Mouse (Mus musculus): ENCODE measurements around the gene Smpd3. TPM values are rescaled to one million over a fixed set of nuclear protein-coding genes. Genes with fewer than 3 reads are reported as not detected.

The Smpd3 gene
- polyA plus RNA-seq, 1 experiment from 2014 or later, result 1.0 TPM

DNA sequence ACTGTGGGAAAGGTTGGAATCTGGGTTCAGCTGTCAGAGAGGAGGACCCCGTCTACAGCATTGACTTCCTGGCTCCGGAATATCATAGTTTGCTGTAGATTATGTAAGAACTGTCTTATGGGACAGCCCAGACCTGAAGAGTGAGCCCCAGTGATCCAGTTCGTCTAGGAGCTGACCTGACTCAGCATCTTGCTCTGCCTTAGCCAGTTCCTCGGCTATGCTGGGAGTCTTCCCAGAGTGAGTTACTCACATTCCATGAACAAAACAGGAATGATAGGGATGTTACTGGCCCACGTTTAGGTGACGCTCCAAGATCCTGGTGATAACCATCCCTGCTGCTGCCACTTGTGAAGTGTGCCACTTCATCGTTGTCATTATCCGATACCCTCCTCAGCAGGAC lies 25.5 kb upstream of the Smpd3 start:
- ATAC-seq (ENCODE audit: low FRiP score, low TSS enrichment), result no peak
- Histone ChIP-seq H3K4me3 (ENCODE audit: low read length) (no peak overlapping the region), H3K36me3 (ENCODE audit: insufficient read depth, low read length) (no peaks in the 10 kb centered on the region), H3K4me1 (ENCODE audit: insufficient read depth, low read length) (no peaks in the 10 kb centered on the region), H3K9ac (replicated peaks; ENCODE audit: low read length) (no peak overlapping the region), H3K27ac (ENCODE audit: low read length) (no peak overlapping the region), H3K27me3 (ENCODE audit: insufficient read depth, low read length) (no peaks in the 10 kb centered on the region), H3K4me2 (replicated peaks; ENCODE audit: low read depth, low read length) (no peak overlapping the region), H3K9me3 (ENCODE audit: low read length) (0 out of 2 replicates have a peak, but pooled peaks cover under 1% of the 10 kb centered on the region)
- 83% methylated on average over 8 of the region's 8 CpGs for WGBS

DNA sequence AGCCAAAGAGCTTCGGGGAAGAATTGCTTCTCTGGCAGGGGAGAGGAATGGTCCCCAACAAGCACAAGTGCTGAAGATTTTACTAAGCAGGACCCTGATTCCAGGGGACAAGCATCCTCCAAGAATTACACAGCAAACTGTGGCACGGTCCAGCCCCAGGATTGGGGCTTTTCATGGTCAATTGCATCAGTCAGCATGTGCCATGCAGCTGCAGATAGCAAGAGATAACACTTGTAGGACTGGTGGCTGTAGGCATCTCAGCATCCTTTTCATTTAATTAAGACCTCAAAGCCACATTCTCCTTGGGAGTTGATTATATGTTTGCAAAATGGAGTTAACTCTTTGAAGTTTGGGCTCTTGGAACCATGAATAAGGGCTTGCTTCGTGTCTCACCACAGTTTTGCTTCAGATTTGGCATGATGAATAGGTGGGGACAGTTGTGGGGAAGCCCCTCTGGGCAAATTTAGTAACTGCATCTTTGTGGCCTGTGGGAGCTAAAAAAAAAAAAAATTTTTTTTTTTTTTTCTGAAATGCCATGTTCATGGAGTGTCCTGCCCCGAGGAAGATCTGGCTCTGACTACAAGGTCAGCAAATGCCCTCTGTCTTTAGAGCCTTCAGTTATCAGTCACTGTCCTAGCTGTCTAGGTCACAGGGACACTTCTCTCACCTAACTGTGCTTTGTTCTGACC lies 22.0 kb upstream of the Smpd3 start:
- Histone ChIP-seq H3K9me3 (ENCODE audit: low read length) (no peaks in the 10 kb centered on the region), H3K4me3 (ENCODE audit: low read length) (no peak overlapping the region), H3K36me3 (ENCODE audit: insufficient read depth, low read length) (no peaks in the 10 kb centered on the region), H3K4me2 (replicated peaks; ENCODE audit: low read depth, low read length) (no peak overlapping the region), H3K27me3 (ENCODE audit: insufficient read depth, low read length) (no peaks in the 10 kb centered on the region), H3K9ac (replicated peaks; ENCODE audit: low read length) (no peak overlapping the region), H3K27ac (ENCODE audit: low read length) (no peak overlapping the region), H3K4me1 (ENCODE audit: insufficient read depth, low read length) (no peaks in the 10 kb centered on the region)
- ATAC-seq (ENCODE audit: low FRiP score, low TSS enrichment), result no peak
- WGBS, result 66% methylated on average over 4 of the region's 4 CpGs

DNA sequence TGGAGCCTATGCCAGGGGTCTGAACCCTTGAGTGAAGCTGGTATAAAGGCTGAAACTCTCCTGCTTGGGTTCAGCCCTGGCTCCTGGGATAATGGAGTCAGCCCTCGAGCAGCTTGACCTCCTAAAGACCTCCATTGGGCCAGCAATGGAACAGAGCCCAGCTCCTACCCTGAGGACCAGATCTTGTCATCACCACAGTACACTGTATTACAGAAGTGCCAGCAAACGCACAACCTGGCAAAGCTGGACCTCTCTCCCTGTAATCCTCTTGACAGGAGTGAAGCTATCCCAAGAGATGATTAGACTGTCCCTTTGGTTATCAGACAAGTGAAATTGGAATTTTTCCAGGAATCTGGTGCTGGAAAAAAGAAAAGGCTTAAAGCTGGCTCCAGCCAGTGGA lies 13.3 kb upstream of the Smpd3 start:
- ATAC-seq (ENCODE audit: low FRiP score, low TSS enrichment), result no peak
- Histone ChIP-seq H3K4me3 (ENCODE audit: low read length) (no peak overlapping the region), H3K9me3 (ENCODE audit: low read length) (no peaks in the 10 kb centered on the region), H3K27me3 (ENCODE audit: insufficient read depth, low read length) (no peaks in the 10 kb centered on the region), H3K9ac (replicated peaks; ENCODE audit: low read length) (no peak overlapping the region), H3K4me2 (replicated peaks; ENCODE audit: low read depth, low read length) (no peak overlapping the region), H3K36me3 (ENCODE audit: insufficient read depth, low read length) (no peaks in the 10 kb centered on the region), H3K4me1 (ENCODE audit: insufficient read depth, low read length) (no peaks in the 10 kb centered on the region), H3K27ac (ENCODE audit: low read length) (no peak overlapping the region)
- 62% methylated on average over 2 of the region's 2 CpGs for WGBS

DNA sequence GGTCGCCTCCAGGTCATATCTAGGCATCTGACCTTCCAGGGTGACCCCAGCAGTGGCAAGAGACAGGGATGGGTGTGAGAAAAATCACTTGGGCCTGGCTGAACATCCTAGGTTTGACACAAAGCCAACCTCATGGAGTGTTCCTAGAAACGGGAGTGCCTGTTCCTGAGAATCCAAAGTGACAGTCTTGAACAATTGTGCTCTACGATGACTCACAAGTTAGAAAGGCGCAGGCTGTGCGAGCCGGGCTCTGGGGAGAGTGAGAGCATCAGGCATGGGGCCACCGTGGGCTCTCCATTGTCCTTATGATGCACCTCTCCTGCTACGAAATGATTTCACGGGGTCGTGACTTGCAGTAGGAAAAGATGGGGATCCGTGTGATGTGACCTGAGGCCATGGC lies 11.6 kb upstream of the Smpd3 start:
- no peaks in the 10 kb centered on the region for H3K36me3 ChIP-seq (ENCODE audit: insufficient read depth, low read length)
- no peaks in the 10 kb centered on the region for H3K4me1 ChIP-seq (ENCODE audit: insufficient read depth, low read length)
- H3K27me3 ChIP-seq (ENCODE audit: insufficient read depth, low read length), result no peaks in the 10 kb centered on the region
- H3K9ac ChIP-seq (replicated peaks; ENCODE audit: low read length), result no peak overlapping the region
- H3K27ac ChIP-seq (ENCODE audit: low read length), result no peak overlapping the region
- no peaks in the 10 kb centered on the region for H3K9me3 ChIP-seq (ENCODE audit: low read length)
- no peak for ATAC-seq (ENCODE audit: low FRiP score, low TSS enrichment)
- no peak overlapping the region for H3K4me2 ChIP-seq (replicated peaks; ENCODE audit: low read depth, low read length)
- H3K4me3 ChIP-seq (ENCODE audit: low read length), result no peak overlapping the region
- 66% methylated on average over 11 of the region's 11 CpGs for WGBS

DNA sequence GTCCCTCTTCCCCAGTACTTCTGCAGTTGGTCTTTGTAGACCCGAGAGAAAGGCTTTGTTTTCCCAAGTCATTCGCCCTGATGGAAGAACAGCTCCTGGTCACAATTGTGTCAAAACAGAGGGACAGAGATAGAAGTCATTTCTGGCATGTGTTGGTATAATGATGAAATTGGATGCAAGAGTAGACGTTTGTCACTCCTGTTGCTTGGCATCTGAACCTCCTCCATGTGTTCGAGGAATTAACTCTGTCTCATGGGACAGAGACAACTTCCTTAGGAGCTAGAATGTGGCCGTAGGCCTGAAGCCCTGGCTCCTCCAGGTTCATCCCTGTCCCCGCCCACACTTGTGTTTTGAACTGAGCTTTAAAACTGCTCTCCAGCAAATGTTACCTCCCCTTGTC lies 8.3 kb upstream of the Smpd3 start:
- no peak overlapping the region for H3K4me3 ChIP-seq (ENCODE audit: low read length)
- WGBS, result 61% methylated on average over 6 of the region's 6 CpGs
- ATAC-seq (ENCODE audit: low FRiP score, low TSS enrichment), result no peak
- no peaks in the 10 kb centered on the region for H3K27me3 ChIP-seq (ENCODE audit: insufficient read depth, low read length)
- H3K9me3 ChIP-seq (ENCODE audit: low read length), result no peaks in the 10 kb centered on the region
- H3K4me1 ChIP-seq (ENCODE audit: insufficient read depth, low read length), result no peaks in the 10 kb centered on the region
- H3K36me3 ChIP-seq (ENCODE audit: insufficient read depth, low read length), result no peaks in the 10 kb centered on the region
- H3K9ac ChIP-seq (replicated peaks; ENCODE audit: low read length), result no peak overlapping the region
- H3K27ac ChIP-seq (ENCODE audit: low read length), result no peak overlapping the region
- H3K4me2 ChIP-seq (replicated peaks; ENCODE audit: low read depth, low read length), result no peak overlapping the region

DNA sequence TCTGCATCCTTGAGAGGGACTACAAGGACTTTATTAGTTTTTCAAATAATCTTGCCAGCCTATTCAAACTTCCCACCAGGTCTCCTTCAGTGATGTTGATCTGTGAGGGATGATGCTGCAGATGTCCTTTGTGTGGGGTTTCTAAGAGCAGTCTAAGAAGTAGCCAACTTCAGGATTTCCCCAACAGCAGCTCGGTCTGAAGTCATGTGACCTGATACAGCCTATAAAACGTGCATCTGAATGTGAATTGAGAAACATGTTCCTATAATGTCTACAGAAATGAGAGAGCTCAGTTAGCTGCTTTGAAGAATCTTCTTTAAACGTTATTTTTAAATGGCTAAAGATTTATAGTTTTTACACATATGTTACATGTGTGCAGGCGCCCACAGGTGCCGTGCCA lies 5.7 kb upstream of the Smpd3 start:
- no peak overlapping the region for H3K4me3 ChIP-seq (ENCODE audit: low read length)
- no peaks in the 10 kb centered on the region for H3K9me3 ChIP-seq (ENCODE audit: low read length)
- H3K27ac ChIP-seq (ENCODE audit: low read length), result no peak overlapping the region
- ATAC-seq (ENCODE audit: low FRiP score, low TSS enrichment), result no peak
- no peak overlapping the region for H3K9ac ChIP-seq (replicated peaks; ENCODE audit: low read length)
- H3K36me3 ChIP-seq (ENCODE audit: insufficient read depth, low read length), result no peaks in the 10 kb centered on the region
- H3K4me2 ChIP-seq (replicated peaks; ENCODE audit: low read depth, low read length), result no peak overlapping the region
- H3K27me3 ChIP-seq (ENCODE audit: insufficient read depth, low read length), result no peaks in the 10 kb centered on the region
- 71% methylated on average over 5 of the region's 5 CpGs for WGBS
- H3K4me1 ChIP-seq (ENCODE audit: insufficient read depth, low read length), result peaks cover 5% of the 10 kb centered on the region

DNA sequence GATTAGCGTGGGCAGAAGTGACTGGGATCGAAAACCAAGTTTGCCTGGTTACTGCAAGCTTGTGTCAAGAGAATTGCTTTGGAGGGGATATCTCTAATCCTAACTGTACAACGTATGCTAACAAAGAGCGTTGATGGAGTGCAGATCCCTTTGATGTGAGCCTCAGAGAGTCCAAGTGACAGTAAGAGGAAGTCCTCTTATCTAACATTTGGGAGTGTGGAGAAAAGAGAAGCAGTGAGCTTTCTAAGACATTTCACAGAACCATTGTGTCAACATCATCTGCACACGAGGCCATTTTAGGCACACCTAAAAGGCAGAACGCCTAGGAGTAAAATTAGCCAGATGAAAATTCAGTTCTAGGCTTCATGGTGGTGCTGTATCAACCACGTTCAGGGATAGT lies 5.0 kb upstream of the Smpd3 start:
- Histone ChIP-seq H3K4me1 (ENCODE audit: insufficient read depth, low read length) (peaks cover 6% of the 10 kb centered on the region), H3K4me2 (replicated peaks; ENCODE audit: low read depth, low read length) (no peak overlapping the region), H3K27ac (ENCODE audit: low read length) (no peak overlapping the region), H3K27me3 (ENCODE audit: insufficient read depth, low read length) (no peaks in the 10 kb centered on the region), H3K9me3 (ENCODE audit: low read length) (no peaks in the 10 kb centered on the region), H3K36me3 (ENCODE audit: insufficient read depth, low read length) (no peaks in the 10 kb centered on the region), H3K9ac (replicated peaks; ENCODE audit: low read length) (no peak overlapping the region), H3K4me3 (ENCODE audit: low read length) (no peak overlapping the region)
- WGBS, result 77% methylated on average over 7 of the region's 7 CpGs
- no peak for ATAC-seq (ENCODE audit: low FRiP score, low TSS enrichment)

DNA sequence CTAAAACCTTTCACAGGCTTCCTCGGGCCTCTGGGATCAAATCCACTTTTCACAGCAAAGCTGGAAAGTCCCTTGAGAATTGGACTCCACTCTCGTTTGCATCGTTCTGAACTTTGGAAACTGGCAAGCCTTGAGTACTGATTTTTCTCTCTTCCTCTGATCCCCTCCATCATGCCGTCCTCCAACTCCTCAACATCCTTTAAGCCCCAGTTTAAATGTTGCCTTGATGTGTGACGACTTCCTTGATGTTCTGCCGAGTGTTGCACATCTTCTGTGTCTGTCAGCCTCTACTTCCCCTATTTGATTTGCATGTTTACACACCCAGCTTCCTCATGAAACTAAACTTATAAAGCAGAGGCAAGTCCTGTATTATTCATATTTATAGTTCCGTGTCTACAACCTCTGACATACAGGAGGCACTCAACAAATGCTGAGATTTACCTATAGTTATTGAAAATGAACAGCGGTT lies 987 bp upstream of the Smpd3 start:
- Histone ChIP-seq H3K27me3 (ENCODE audit: insufficient read depth, low read length) (peaks cover 28% of the 10 kb centered on the region), H3K27ac (ENCODE audit: low read length) (no peak overlapping the region), H3K4me3 (ENCODE audit: low read length) (peak overlapping the region; percentile 68), H3K36me3 (ENCODE audit: insufficient read depth, low read length) (no peaks in the 10 kb centered on the region), H3K9me3 (ENCODE audit: low read length) (no peaks in the 10 kb centered on the region), H3K4me2 (replicated peaks; ENCODE audit: low read depth, low read length) (peak overlapping the region; percentile 60), H3K4me1 (ENCODE audit: insufficient read depth, low read length) (peaks cover 11% of the 10 kb centered on the region), H3K9ac (replicated peaks; ENCODE audit: low read length) (peak overlapping the region; percentile 45)
- no peak for ATAC-seq (ENCODE audit: low FRiP score, low TSS enrichment)
- WGBS, result 30% methylated on average over 8 of the region's 8 CpGs

DNA sequence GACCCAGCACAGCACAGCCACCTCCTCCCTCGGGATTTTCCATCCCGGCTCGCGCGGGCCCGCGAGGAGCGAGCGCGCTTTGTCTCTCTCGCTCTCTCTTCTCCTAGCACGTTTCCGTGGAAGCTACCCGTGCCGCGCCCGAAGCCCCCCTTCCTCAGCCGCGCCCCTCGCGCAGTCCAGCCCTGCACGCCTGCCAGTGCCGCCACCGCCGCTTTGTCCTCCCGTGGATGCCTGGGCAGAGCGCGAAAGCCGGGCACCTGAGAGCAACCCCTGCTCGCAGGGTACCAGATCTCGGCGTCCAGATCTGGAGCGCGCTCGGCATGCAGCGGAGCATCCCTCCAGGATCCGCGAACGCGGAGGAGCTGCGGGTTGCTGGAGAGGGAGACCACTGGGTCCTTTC lies 1.2 kb downstream of the Smpd3 start:
- Histone ChIP-seq H3K4me3 (ENCODE audit: low read length) (no peak overlapping the region), H3K4me1 (ENCODE audit: insufficient read depth, low read length) (peaks cover 11% of the 10 kb centered on the region), H3K27me3 (ENCODE audit: insufficient read depth, low read length) (peaks cover 28% of the 10 kb centered on the region), H3K27ac (ENCODE audit: low read length) (no peak overlapping the region), H3K9me3 (ENCODE audit: low read length) (no peaks in the 10 kb centered on the region), H3K36me3 (ENCODE audit: insufficient read depth, low read length) (no peaks in the 10 kb centered on the region), H3K9ac (replicated peaks; ENCODE audit: low read length) (no peak overlapping the region), H3K4me2 (replicated peaks; ENCODE audit: low read depth, low read length) (no peak overlapping the region; the same call in 1 of the 2 replicates)
- WGBS, result 2% methylated on average over 41 of the region's 41 CpGs
- no peak for ATAC-seq (ENCODE audit: low FRiP score, low TSS enrichment)

DNA sequence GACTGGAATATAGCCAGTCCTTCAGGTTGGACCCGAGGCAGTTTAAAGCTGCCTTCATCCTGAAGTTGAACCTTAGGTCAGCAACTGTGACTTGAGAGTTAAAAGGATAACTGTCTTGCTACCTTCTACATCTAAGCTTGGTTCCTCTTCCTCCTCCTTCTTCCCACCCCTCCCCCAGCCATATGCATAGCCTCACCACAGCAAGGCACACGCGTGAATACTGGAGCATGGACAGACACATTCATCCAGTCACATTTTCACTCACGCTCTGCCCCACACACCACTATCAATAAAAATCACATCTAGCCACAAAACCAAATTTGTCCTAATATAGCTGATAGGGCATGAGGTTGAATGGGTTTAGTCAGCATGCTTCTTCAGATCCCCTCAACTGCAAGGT lies 1.8 kb downstream of the Smpd3 start:
- Histone ChIP-seq H3K36me3 (ENCODE audit: insufficient read depth, low read length) (no peaks in the 10 kb centered on the region), H3K27ac (ENCODE audit: low read length) (no peak overlapping the region), H3K4me2 (replicated peaks; ENCODE audit: low read depth, low read length) (no peak overlapping the region), H3K9ac (replicated peaks; ENCODE audit: low read length) (no peak overlapping the region), H3K4me3 (ENCODE audit: low read length) (no peak overlapping the region), H3K4me1 (ENCODE audit: insufficient read depth, low read length) (peaks cover 11% of the 10 kb centered on the region), H3K27me3 (ENCODE audit: insufficient read depth, low read length) (peaks cover 28% of the 10 kb centered on the region), H3K9me3 (ENCODE audit: low read length) (no peaks in the 10 kb centered on the region)
- ATAC-seq (ENCODE audit: low FRiP score, low TSS enrichment), result no peak
- 78% methylated on average over 4 of the region's 4 CpGs for WGBS

Measured in kidney, embryonic 16.5 days (tissue).